In genomic region chr12:84684569-84684968, GRCm38 (mm10) we compare ENCODE assay signal across 23 mouse cellular contexts. TPM values are rescaled to one million over a fixed set of nuclear protein-coding genes. Genes with fewer than 3 reads are reported as not detected.
"Had no signal": no experiment of that assay in that cellular context is flagged by ENCODE, and none has a peak within 500 bp of the region (broad histone marks: within the 10 kb centered on the region; RNA-seq: fewer than 3 reads in every experiment).

No protein-coding gene starts in this region.

- DNase-seq: kidney, postnatal 10 days; kidney, postnatal 36 days; layer of hippocampus, postnatal 36 days; liver; lung, adult 2 months; lung, postnatal 14 days; lung, postnatal 4 days; midbrain, embryonic 14.5 days; thymus, adult 18-20 months; thymus, postnatal 36 days had no signal

- H3K4me2 ChIP-seq: limb, embryonic 13.5 days; liver, embryonic 12.5 days; liver, embryonic 15.5 days; midbrain, embryonic 11.5 days had no signal

- H3K9me3 ChIP-seq: limb, embryonic 10.5 days; limb, embryonic 13.5 days; liver, embryonic 12.5 days; liver, embryonic 15.5 days had no signal

- H3K36me3 ChIP-seq: limb, embryonic 10.5 days; limb, embryonic 13.5 days; liver, embryonic 12.5 days; liver, embryonic 15.5 days had no signal

- H3K4me1 ChIP-seq: limb, embryonic 13.5 days; liver, embryonic 12.5 days; liver, embryonic 15.5 days had no signal

- ATAC-seq: liver, embryonic 12.5 days had no signal

- H3K4me3 ChIP-seq: limb, embryonic 10.5 days; limb, embryonic 13.5 days; liver, embryonic 12.5 days; liver, embryonic 15.5 days had no signal

- H3K27ac ChIP-seq: limb, embryonic 10.5 days; limb, embryonic 13.5 days; liver, embryonic 12.5 days; liver, embryonic 15.5 days had no signal

- H3K9ac ChIP-seq: limb, embryonic 13.5 days; liver, embryonic 12.5 days; liver, embryonic 15.5 days had no signal

RNA-seq across cellular contexts. Expression of gene Syndig1l, which starts 14.1 kb away (rescaled TPM):
- polyA plus RNA-seq: limb, embryonic 10.5 days; limb, embryonic 13.5 days; liver, embryonic 12.5 days; lung, adult 2 months; lung, embryonic 16.5 days; small intestine, adult 2 months had no signal

RNA-seq across cellular contexts. Expression of gene Vrtn, which starts 43.8 kb away (rescaled TPM):
- polyA plus RNA-seq: limb, embryonic 10.5 days; liver, embryonic 12.5 days; liver, embryonic 15.5 days; lung, adult 2 months; lung, embryonic 16.5 days; midbrain, embryonic 14.5 days; midbrain, postnatal 0 days; neural tube, embryonic 11.5 days; neural tube, embryonic 14.5 days; small intestine, adult 2 months; spleen, adult 2 months; stomach, embryonic 16.5 days; urinary bladder, adult 2 months had no signal
